Mouse (Mus musculus): ENCODE measurements around the gene Slc51b.

- TF ChIP-seq USF1 (IDR thresholded peaks at IDR 0.05; ENCODE audit: low read depth) (no peak), POLR2A (IDR thresholded peaks at IDR 0.05; ENCODE audit: insufficient read length, low read depth) (no peak), E2F4 (IDR thresholded peaks at IDR 0.05; ENCODE audit: insufficient read depth) (no peak), POLR2AphosphoS2 (IDR thresholded peaks at IDR 0.05; ENCODE audit: insufficient read length, low read depth) (no peak)
Observed at GRCm38 (mm10) chr9:65465241-65465640, 42.5 kb upstream of the Slc51b start.

All from myocyte (in vitro differentiated cells).